Mouse (Mus musculus) brain, embryonic 14.5 days (tissue): Measurements from ENCODE around the gene Cxcr5.

ENCODE experiments used
- CTCF ChIP-seq: fragments of 200-500 bp; IDR thresholded peaks from 2 replicates; pipeline ENCODE4 v1.5.1; 2012; ENCODE audit warnings: inconsistent platforms, mild to moderate bottlenecking, moderate library complexity, borderline replicate concordance; ENCODE audit not compliant: insufficient read depth, insufficient read length; ENCODE audit errors: extremely low read depth
- POLR2A ChIP-seq: fragments of 200-500 bp; IDR thresholded peaks from 2 replicates; pipeline ENCODE4 v1.6.1; 2012; ENCODE audit warnings: mild to moderate bottlenecking, inconsistent platforms, borderline replicate concordance; ENCODE audit not compliant: poor library complexity, insufficient read depth, insufficient read length, severe bottlenecking; ENCODE audit errors: extremely low read depth

- TF ChIP-seq CTCF (no peak), POLR2A (no peak)
Observed at GRCm38 (mm10) chr9:44575095-44575494, 13.4 kb upstream of the Cxcr5 start.
